Mouse (Mus musculus) limb, embryonic 14.5 days (tissue): ENCODE results near the gene Rps19. TPM values are rescaled to one million over a fixed set of nuclear protein-coding genes. Genes with fewer than 3 reads are reported as not detected.
A peak's percentile ranks its signal among the peaks of the same experiment; 100 is the strongest.
"Not testable (repeated sequence)": the region's sequence is repeated elsewhere in the genome, so short reads cannot be mapped to it uniquely, and the experiment has no call there.

Experiments
- ATAC-seq: fragments of 200-750 bp; cut with Nextera tagmentation; 2 replicates; pipeline ENCODE4 v1.8.0; 2017; ENCODE audit warnings: low read depth, moderate number of reproducible peaks, moderate TSS enrichment; ENCODE audit not compliant: low FRiP score
- DNase-seq: peaks from one replicate; pipeline ENCODE4 v3.0.0-alpha.2; 2015; ENCODE audit warnings: low spot score
- H3K27ac ChIP-seq: fragments of 300-500 bp; sonication (generic); replicated peaks from 2 replicates; pipeline ENCODE4 v1.5.1; 2014; ENCODE audit warnings: low read depth, mild to moderate bottlenecking, low read length, moderate library complexity, mixed read lengths
- H3K27me3 ChIP-seq: fragments of 300-500 bp; sonication (generic); 2 replicates; pipeline ENCODE4 v1.6.1; 2014; ENCODE audit warnings: low read length, mixed read lengths; ENCODE audit not compliant: control insufficient read depth, insufficient read depth
- H3K36me3 ChIP-seq: fragments of 300-500 bp; sonication (generic); 2 replicates; pipeline ENCODE4 v1.6.1; 2014; ENCODE audit warnings: mild to moderate bottlenecking, low read length, moderate library complexity, mixed read lengths; ENCODE audit not compliant: control insufficient read depth, insufficient read depth
- H3K4me1 ChIP-seq: fragments of 300-500 bp; sonication (generic); 2 replicates; pipeline ENCODE4 v1.6.1; 2014; ENCODE audit warnings: antibody characterized with exemption, low read length, mixed read lengths; ENCODE audit not compliant: control insufficient read depth, insufficient read depth
- H3K4me2 ChIP-seq: fragments of 300-500 bp; sonication (generic); replicated peaks from 2 replicates; pipeline ENCODE4 v1.6.1; 2014; ENCODE audit warnings: low read depth, mild to moderate bottlenecking, low read length, moderate library complexity; ENCODE audit not compliant: severe bottlenecking
- H3K4me3 ChIP-seq: fragments of 300-500 bp; sonication (generic); replicated peaks from 2 replicates; pipeline ENCODE4 v1.5.1; 2014; ENCODE audit warnings: low read length
- H3K9ac ChIP-seq: fragments of 300-500 bp; sonication (generic); 2 replicates; pipeline ENCODE4 v1.6.1; 2014; ENCODE audit warnings: mild to moderate bottlenecking, low read depth, low read length, moderate library complexity; ENCODE audit not compliant: severe bottlenecking
- H3K9me3 ChIP-seq: fragments of 300-500 bp; sonication (generic); 2 replicates; pipeline ENCODE4 v1.6.1; 2016; ENCODE audit warnings: low read length; ENCODE audit not compliant: control insufficient read depth
- POLR2A ChIP-seq: fragments of 200-500 bp; IDR thresholded peaks from 2 replicates; pipeline ENCODE4 v1.8.0; 2012; ENCODE audit warnings: inconsistent platforms, mild to moderate bottlenecking, moderate library complexity, borderline replicate concordance; ENCODE audit not compliant: insufficient read depth, insufficient read length; ENCODE audit errors: extremely low read depth
- WGBS: fragments of 180-500 bp; shearing (Covaris S2); extraction: QIAGEN DNeasy Blood & Tissue Kit; methylation state at CpG from one replicate; pipeline ENCODE4 v1.1.7; 2014; 5-methylcytosine and 5-hydroxymethylcytosine counted together
- polyA plus RNA-seq, 2 experiments: library from polyadenylated mRNA; depleted of rRNA in 1 of 2; stranded (reverse) in 1 of 2; unstranded in 1 of 2; fragments of >200 nt; fragmentation: Nextera tagmentation in 1 of 2; extraction: Ambion mirVana in 1 of 2; gene quantifications; 2 replicates each; pipeline versions ENCODE4 v1.2.1 to v1.2.3; 2012 to 2014

The Rps19 gene
- polyA plus RNA-seq, 2 experiments, result 1,323 to 3,666 TPM

- no peaks in the 10 kb centered on the region for H3K27me3 ChIP-seq
- TF ChIP-seq POLR2A, result no peak
- DNase-seq (no peak), ATAC-seq (no peak)
- WGBS, result 35% methylated on average over 5 of the region's 5 CpGs
- H3K27ac ChIP-seq, result no peak overlapping the region
- H3K4me2 ChIP-seq, result no peak overlapping the region
- no peaks in the 10 kb centered on the region for H3K9me3 ChIP-seq
- H3K4me3 ChIP-seq, result no peak overlapping the region
- H3K9ac ChIP-seq, result no peak overlapping the region
- no peaks in the 10 kb centered on the region for H3K4me1 ChIP-seq
- no peaks in the 10 kb centered on the region for H3K36me3 ChIP-seq
These were observed 40.0 kb upstream of the Rps19 start for GRCm38 (mm10) chr7:24844144-24844543.

GRCm38 (mm10) chr7:24845181-24845580 lies 39.0 kb upstream of the Rps19 start:
- no peak for TF ChIP-seq POLR2A
- WGBS, result 84% methylated on average over 9 of the region's 9 CpGs
- no peaks in the 10 kb centered on the region for H3K9me3 ChIP-seq

GRCm38 (mm10) chr7:24845713-24846112 lies 38.5 kb upstream of the Rps19 start:
- H3K27ac ChIP-seq, result no peak overlapping the region
- WGBS, result 9% methylated on average over 6 of the region's 6 CpGs
- peak; percentile 30 for DNase-seq

More at GRCm38 (mm10) chr7:24845181-24845580, 39.0 kb upstream of the Rps19 start:
- Histone ChIP-seq H3K27ac (no peak overlapping the region), H3K36me3 (no peaks in the 10 kb centered on the region), H3K4me3 (no peak overlapping the region), H3K4me2 (no peak overlapping the region), H3K4me1 (no peaks in the 10 kb centered on the region), H3K9ac (no peak overlapping the region), H3K27me3 (no peaks in the 10 kb centered on the region)
- DNase-seq (no peak), ATAC-seq (no peak)

GRCm38 (mm10) chr7:24846576-24846975 lies 37.6 kb upstream of the Rps19 start:
- not testable (repeated sequence) for H3K36me3 ChIP-seq, H3K9ac ChIP-seq, H3K27ac ChIP-seq, H3K9me3 ChIP-seq, DNase-seq, H3K4me3 ChIP-seq, H3K27me3 ChIP-seq, H3K4me2 ChIP-seq, H3K4me1 ChIP-seq, ATAC-seq
- WGBS, result 10% methylated on average over 2 of the region's 2 CpGs

More at GRCm38 (mm10) chr7:24845713-24846112, 38.5 kb upstream of the Rps19 start:
- Histone ChIP-seq H3K9ac (no peak overlapping the region), H3K27me3 (no peaks in the 10 kb centered on the region), H3K9me3 (no peaks in the 10 kb centered on the region), H3K4me2 (no peak overlapping the region), H3K4me1 (no peaks in the 10 kb centered on the region), H3K36me3 (no peaks in the 10 kb centered on the region), H3K4me3 (no peak overlapping the region)
- no peak for TF ChIP-seq POLR2A
- ATAC-seq, result no peak

- Histone ChIP-seq H3K27me3 (no peaks in the 10 kb centered on the region), H3K36me3 (no peaks in the 10 kb centered on the region), H3K4me1 (no peaks in the 10 kb centered on the region), H3K9ac (no peak overlapping the region), H3K4me2 (no peak overlapping the region), H3K4me3 (no peak overlapping the region), H3K9me3 (no peaks in the 10 kb centered on the region), H3K27ac (no peak overlapping the region)
- DNase-seq (peak; percentile 4), ATAC-seq (no peak)
- WGBS, result 16% methylated on average over 5 of the region's 5 CpGs
- no peak for TF ChIP-seq POLR2A
These were observed 34.0 kb upstream of the Rps19 start for GRCm38 (mm10) chr7:24850162-24850561.

- no peak overlapping the region for H3K4me2 ChIP-seq
- TF ChIP-seq POLR2A, result no peak
- H3K9me3 ChIP-seq, result no peaks in the 10 kb centered on the region
- H3K4me3 ChIP-seq, result no peak overlapping the region
- no peak for DNase-seq
- no peak overlapping the region for H3K27ac ChIP-seq
- no peaks in the 10 kb centered on the region for H3K4me1 ChIP-seq
- no peak overlapping the region for H3K9ac ChIP-seq
- no peak for ATAC-seq
- no peaks in the 10 kb centered on the region for H3K27me3 ChIP-seq
- H3K36me3 ChIP-seq, result no peaks in the 10 kb centered on the region
- WGBS, result 36% methylated on average over 6 of the region's 6 CpGs
These were observed 33.3 kb upstream of the Rps19 start for GRCm38 (mm10) chr7:24850899-24851303.
